Mouse (Mus musculus): ENCODE results near the gene Sema4b.

GRCm38 (mm10) chr7:80204961-80205360, 18.3 kb downstream of the Sema4b start:
- TF ChIP-seq CTCF (IDR thresholded peaks at IDR 0.05; ENCODE audit: low read depth) (no peak), EP300 (IDR thresholded peaks at IDR 0.05; ENCODE audit: low read depth) (no peak)

Data from heart, postnatal 0 days (tissue).